Mouse (Mus musculus) intestine, postnatal 0 days (tissue): ENCODE measurements around the gene Nsl1. TPM values are rescaled to one million over a fixed set of nuclear protein-coding genes. Genes with fewer than 3 reads are reported as not detected.

Experiments used
- ATAC-seq: fragments of 200-750 bp; cut with Nextera tagmentation; 2 replicates; pipeline ENCODE4 v1.8.0; 2017; ENCODE audit warnings: mild to moderate bottlenecking, moderate TSS enrichment, moderate library complexity
- H3K27ac ChIP-seq: fragments of 300-500 bp; sonication (generic); 2 replicates; pipeline ENCODE4 v1.5.1; 2014; ENCODE audit warnings: mild to moderate bottlenecking, low read depth, low read length, moderate library complexity
- H3K27me3 ChIP-seq: fragments of 300-500 bp; sonication (generic); replicated peaks from 2 replicates; pipeline ENCODE4 v1.6.1; 2014; ENCODE audit warnings: low read length, mixed read lengths; ENCODE audit not compliant: control insufficient read depth, insufficient read depth
- H3K36me3 ChIP-seq: fragments of 300-500 bp; sonication (generic); 2 replicates; pipeline ENCODE4 v1.6.1; 2014; ENCODE audit warnings: mild to moderate bottlenecking, moderate library complexity; ENCODE audit not compliant: control insufficient read depth, insufficient read depth
- H3K4me1 ChIP-seq: fragments of 300-500 bp; sonication (generic); replicated peaks from 2 replicates; pipeline ENCODE4 v1.6.1; 2014; ENCODE audit warnings: antibody characterized with exemption, low read length, mixed read lengths; ENCODE audit not compliant: control insufficient read depth, insufficient read depth
- H3K4me2 ChIP-seq: fragments of 300-500 bp; sonication (generic); replicated peaks from 2 replicates; pipeline ENCODE4 v1.6.1; 2014; ENCODE audit warnings: low read depth, mild to moderate bottlenecking, moderate library complexity
- H3K4me3 ChIP-seq: fragments of 300-500 bp; sonication (generic); 2 replicates; pipeline ENCODE4 v1.5.1; 2014; ENCODE audit warnings: low read depth, low read length
- H3K9ac ChIP-seq: fragments of 300-500 bp; sonication (generic); 2 replicates; pipeline ENCODE4 v1.6.1; 2014; ENCODE audit warnings: mild to moderate bottlenecking, low read depth, low read length
- H3K9me3 ChIP-seq: fragments of 300-500 bp; sonication (generic); 2 replicates; pipeline ENCODE4 v1.6.1; 2016; ENCODE audit warnings: mixed run types; ENCODE audit not compliant: control insufficient read depth
- CTCF ChIP-seq: sonication (generic); IDR thresholded peaks from 2 replicates; pipeline ENCODE4 v1.5.1; 2016; ENCODE audit warnings: low read depth, mild to moderate bottlenecking, control low read depth, antibody characterized with exemption, moderate library complexity
- WGBS: fragments of 180-500 bp; shearing (Covaris S2); extraction: QIAGEN DNeasy Blood & Tissue Kit; methylation state at CpG from one replicate; pipeline ENCODE4 v1.1.7; 2014; 5-methylcytosine and 5-hydroxymethylcytosine counted together
- polyA plus RNA-seq: library from polyadenylated mRNA; unstranded; fragments of >200 nt; fragmentation: Nextera tagmentation; extraction: Ambion mirVana; gene quantifications from 2 replicates; pipeline ENCODE4 v1.2.1, GENCODE M21; 2015

Nsl1 gene
- polyA plus RNA-seq, 1 experiment from 2014 or later, result 3.8 TPM

GRCm38 (mm10) chr1:191131692-191132091 is 68.9 kb downstream of the Nsl1 start:
- H3K4me3 ChIP-seq, result no peak overlapping the region
- no peak for TF ChIP-seq CTCF
- H3K4me1 ChIP-seq, result peaks cover 5% of the 10 kb centered on the region; the same call in 1 of the 2 replicates
- 85% methylated on average over 2 of the region's 2 CpGs for WGBS
- no peak for ATAC-seq
- H3K9ac ChIP-seq, result no peak overlapping the region
- no peaks in the 10 kb centered on the region for H3K27me3 ChIP-seq
- no peaks in the 10 kb centered on the region for H3K9me3 ChIP-seq
- no peak overlapping the region for H3K4me2 ChIP-seq
- H3K27ac ChIP-seq, result no peak overlapping the region
- no peaks in the 10 kb centered on the region for H3K36me3 ChIP-seq

DNA sequence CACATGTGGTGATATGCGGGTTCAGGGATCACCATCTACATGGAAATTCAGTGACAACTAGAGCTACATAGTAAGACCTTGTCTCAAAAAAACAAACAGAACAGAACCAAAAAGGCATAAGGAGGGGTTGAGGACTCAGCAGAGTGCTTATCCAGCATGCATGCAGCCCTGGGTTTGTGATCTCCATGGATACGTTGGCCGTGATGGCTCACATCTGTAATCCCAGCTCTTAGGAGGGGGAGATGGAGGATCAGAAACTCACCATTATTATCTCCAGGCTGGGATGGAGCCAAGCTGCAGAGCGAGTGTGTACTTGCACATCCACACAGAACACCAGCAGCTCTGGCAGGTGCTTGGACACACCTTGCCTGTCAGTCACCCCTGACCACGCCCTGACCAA is 69.4 kb downstream of the Nsl1 start:
- Histone ChIP-seq H3K27ac (no peak overlapping the region), H3K9me3 (no peaks in the 10 kb centered on the region), H3K36me3 (no peaks in the 10 kb centered on the region), H3K27me3 (no peaks in the 10 kb centered on the region), H3K4me3 (no peak overlapping the region), H3K4me2 (no peak overlapping the region), H3K9ac (no peak overlapping the region), H3K4me1 (peaks cover 5% of the 10 kb centered on the region; the same call in 1 of the 2 replicates)
- 39% methylated on average over 5 of the region's 5 CpGs for WGBS
- no peak for TF ChIP-seq CTCF
- no peak for ATAC-seq

GRCm38 (mm10) chr1:191132934-191133333 is 70.1 kb downstream of the Nsl1 start:
- no peak for TF ChIP-seq CTCF
- ATAC-seq, result no peak
- 42% methylated on average over 5 of the region's 5 CpGs for WGBS

GRCm38 (mm10) chr1:191135406-191135805 is 72.6 kb downstream of the Nsl1 start:
- ATAC-seq, result peak; percentile 82
- peaks cover 5% of the 10 kb centered on the region; the same call in 1 of the 2 replicates for H3K4me1 ChIP-seq
- no peak overlapping the region for H3K4me3 ChIP-seq
- H3K36me3 ChIP-seq, result no peaks in the 10 kb centered on the region
- no peak overlapping the region for H3K4me2 ChIP-seq
- H3K9me3 ChIP-seq, result no peaks in the 10 kb centered on the region
- TF ChIP-seq CTCF, result no peak
- WGBS, result 28% methylated on average over 4 of the region's 4 CpGs
- no peak overlapping the region for H3K27ac ChIP-seq
- no peaks in the 10 kb centered on the region for H3K27me3 ChIP-seq
- no peak overlapping the region for H3K9ac ChIP-seq

More at GRCm38 (mm10) chr1:191132934-191133333, 70.1 kb downstream of the Nsl1 start:
- Histone ChIP-seq H3K9me3 (no peaks in the 10 kb centered on the region), H3K4me2 (no peak overlapping the region), H3K4me1 (peaks cover 5% of the 10 kb centered on the region; the same call in 1 of the 2 replicates), H3K9ac (no peak overlapping the region), H3K27ac (no peak overlapping the region), H3K4me3 (no peak overlapping the region), H3K36me3 (no peaks in the 10 kb centered on the region), H3K27me3 (no peaks in the 10 kb centered on the region)

Other genes with a start within 250 kb of the Nsl1 start
- 6.0 and 6.2 TPM in 2 replicates for gene Rps6kc1, start 151.2 kb upstream of the Nsl1 start, polyA plus RNA-seq
- 23.2 and 23.8 TPM in 2 replicates for gene Angel2, start 137.9 kb upstream of the Nsl1 start, polyA plus RNA-seq
- 3.5 and 3.9 TPM in 2 replicates for gene Vash2, start 83.7 kb upstream of the Nsl1 start, polyA plus RNA-seq
- 57.4 and 65.5 TPM in 2 replicates for gene Flvcr1, start 36.9 kb upstream of the Nsl1 start, polyA plus RNA-seq
- gene Spata45, start 26.4 kb upstream of the Nsl1 start, polyA plus RNA-seq, result 1.1 TPM in 2 replicates
- gene Tatdn3, start 80 bp upstream of the Nsl1 start, polyA plus RNA-seq, result 17.3 and 18.1 TPM in 2 replicates
- 6.9 and 7.3 TPM in 2 replicates for gene Batf3, start 34.8 kb downstream of the Nsl1 start, polyA plus RNA-seq
- not detected in 2 replicates for gene Fam71a, start 101.8 kb downstream of the Nsl1 start, polyA plus RNA-seq
- 5.0 and 6.7 TPM in 2 replicates for gene Atf3, start 155.0 kb downstream of the Nsl1 start, polyA plus RNA-seq